Mouse (Mus musculus) C2C12 (cell line): ENCODE measurements around the gene C1galt1c1. TPM values are rescaled to one million over a fixed set of nuclear protein-coding genes. Genes with fewer than 3 reads are reported as not detected.
A peak's percentile ranks its signal among the peaks of the same experiment; 100 is the strongest.

Experiments used
- H3K27me3 ChIP-seq: one replicate; pipeline ENCODE4 v1.6.1; 2011; ENCODE audit not compliant: control insufficient read depth, insufficient read depth, insufficient read length
- H3K36me3 ChIP-seq: one replicate; pipeline ENCODE4 v1.6.1; 2011; ENCODE audit not compliant: control insufficient read depth, insufficient read depth
- H3K4me3 ChIP-seq: one replicate; pipeline ENCODE4 v1.5.1; 2011; ENCODE audit warnings: mild to moderate bottlenecking, control low read depth; ENCODE audit not compliant: poor library complexity, insufficient read depth, severe bottlenecking
- H3K79me2 ChIP-seq: one replicate; pipeline ENCODE4 v1.6.1; 2011; ENCODE audit not compliant: control insufficient read depth, insufficient read depth
- H3K79me3 ChIP-seq: one replicate; pipeline ENCODE4 v1.6.1; 2011; ENCODE audit warnings: low read depth, control low read depth
- H3ac ChIP-seq: one replicate; pipeline ENCODE3; 2011; ENCODE audit warnings: low read depth; ENCODE audit not compliant: control insufficient read depth, insufficient read length
- CEBPB ChIP-seq: IDR thresholded peaks from one replicate; pipeline ENCODE4 v1.6.1; 2011; ENCODE audit warnings: low read depth, mild to moderate bottlenecking, control low read depth, moderate library complexity
- CTCF ChIP-seq: IDR thresholded peaks from one replicate; pipeline ENCODE4 v1.5.1; 2011; ENCODE audit not compliant: control insufficient read depth, insufficient read depth, insufficient read length
- FOSL1 ChIP-seq: IDR thresholded peaks from one replicate; pipeline ENCODE4 v1.8.0; 2011; ENCODE audit warnings: mild to moderate bottlenecking, low read length; ENCODE audit not compliant: poor library complexity, insufficient read depth, severe bottlenecking
- MAX ChIP-seq: IDR thresholded peaks from one replicate; pipeline ENCODE4 v1.6.1; 2011; ENCODE audit warnings: mild to moderate bottlenecking, control low read depth
- MYOD1 ChIP-seq: IDR thresholded peaks from one replicate; pipeline ENCODE4 v1.6.1; 2011; ENCODE audit warnings: low read depth; ENCODE audit not compliant: control insufficient read depth, insufficient read length
- MYOG ChIP-seq: IDR thresholded peaks from one replicate; pipeline ENCODE4 v1.6.1; 2011; ENCODE audit not compliant: control insufficient read depth, insufficient read length; ENCODE audit errors: extremely low read depth
- USF1 ChIP-seq: IDR thresholded peaks from one replicate; pipeline ENCODE4 v1.6.1; 2011; ENCODE audit warnings: low read depth, mild to moderate bottlenecking, control low read depth, moderate library complexity
- long read RNA-seq, 2 experiments: library from polyadenylated mRNA; unstranded; transcript quantifications; one replicate each; pipeline ENCODE4 v2.0.0; 2019 to 2020
- polyA plus RNA-seq: library from polyadenylated mRNA; unstranded; fragments of >200 nt; fragmentation: generic; extraction: Trizol; gene quantifications from one replicate; pipeline ENCODE4 v1.2.1, GENCODE M21; 2012; ENCODE audit warnings: missing spikeins

C1galt1c1 gene
- 8.4 TPM for polyA plus RNA-seq
- long read RNA-seq, experiment 1, transcript C1galt1c1-201 (2 exons, 1,449 nt) = major isoform, 27 of 30 reads
- long read RNA-seq, experiment 1, partial matches to known transcripts = 2 of 30 reads
- long read RNA-seq, experiment 1, other reads (novel, unspliced or antisense) = 1 of 30 reads
- long read RNA-seq, experiment 2, transcript C1galt1c1-201 (2 exons, 1,449 nt) = major isoform, 25 of 25 reads
- long read RNA-seq, experiment 2, partial matches to known transcripts = 0 of 25 reads
- long read RNA-seq, experiment 2, other reads (novel, unspliced or antisense) = 0 of 25 reads

GRCm38 (mm10) chrX:38634801-38635637, at the start of gene C1galt1c1:
TSS of gene C1galt1c1 (minus strand) at chrX:38635087.
- Histone ChIP-seq H3K27me3 (no peaks in the 10 kb centered on the region), H3K79me3 (peaks cover 8% of the 10 kb centered on the region), H3ac (peak within 1 kb of the TSS; percentile 89), H3K4me3 (peak within 1 kb of the TSS; percentile 30), H3K36me3 (no peaks in the 10 kb centered on the region), H3K79me2 (peaks cover 13% of the 10 kb centered on the region)
- TF ChIP-seq MAX = peak; percentile 17
- no peak for TF ChIP-seq CEBPB

GRCm38 (mm10) chrX:38681972-38682371, 47.1 kb upstream of the C1galt1c1 start:
- TF ChIP-seq MAX (no peak), CTCF (no peak), MYOG (no peak), USF1 (no peak), FOSL1 (no peak), CEBPB (no peak), MYOD1 (no peak)
- no peak overlapping the region for H3ac ChIP-seq
- H3K79me3 ChIP-seq = no peaks in the 10 kb centered on the region
- H3K4me3 ChIP-seq = no peak overlapping the region
- H3K79me2 ChIP-seq = no peaks in the 10 kb centered on the region
- no peaks in the 10 kb centered on the region for H3K36me3 ChIP-seq
- H3K27me3 ChIP-seq = no peaks in the 10 kb centered on the region

GRCm38 (mm10) chrX:38669111-38669903, 34.4 kb upstream of the C1galt1c1 start:
- Histone ChIP-seq H3ac (no peak overlapping the region), H3K36me3 (no peaks in the 10 kb centered on the region), H3K79me3 (no peaks in the 10 kb centered on the region), H3K27me3 (no peaks in the 10 kb centered on the region), H3K79me2 (no peaks in the 10 kb centered on the region), H3K4me3 (no peak overlapping the region)
- no peak for TF ChIP-seq FOSL1
- no peak for TF ChIP-seq CEBPB
- TF ChIP-seq CTCF = no peak
- no peak for TF ChIP-seq MYOG
- no peak for TF ChIP-seq USF1
- no peak for TF ChIP-seq MYOD1
- TF ChIP-seq MAX = no peak

GRCm38 (mm10) chrX:38656206-38656883, 21.5 kb upstream of the C1galt1c1 start:
- no peak overlapping the region for H3ac ChIP-seq
- H3K79me2 ChIP-seq = no peaks in the 10 kb centered on the region
- no peaks in the 10 kb centered on the region for H3K27me3 ChIP-seq
- no peaks in the 10 kb centered on the region for H3K79me3 ChIP-seq
- no peaks in the 10 kb centered on the region for H3K36me3 ChIP-seq
- no peak for TF ChIP-seq MAX
- TF ChIP-seq CTCF = no peak
- no peak for TF ChIP-seq FOSL1
- TF ChIP-seq USF1 = no peak
- no peak for TF ChIP-seq MYOG
- no peak for TF ChIP-seq MYOD1
- no peak for TF ChIP-seq CEBPB
- no peak overlapping the region for H3K4me3 ChIP-seq

GRCm38 (mm10) chrX:38654681-38655080, 19.8 kb upstream of the C1galt1c1 start:
- H3K36me3 ChIP-seq = no peaks in the 10 kb centered on the region
- H3K79me2 ChIP-seq = no peaks in the 10 kb centered on the region
- H3K79me3 ChIP-seq = no peaks in the 10 kb centered on the region
- H3ac ChIP-seq = no peak overlapping the region
- TF ChIP-seq CTCF = no peak
- TF ChIP-seq CEBPB = no peak
- no peak for TF ChIP-seq MAX
- TF ChIP-seq MYOD1 = no peak
- no peak for TF ChIP-seq FOSL1
- no peak for TF ChIP-seq USF1
- no peak for TF ChIP-seq MYOG
- no peaks in the 10 kb centered on the region for H3K27me3 ChIP-seq
- H3K4me3 ChIP-seq = no peak overlapping the region
